ENCODE assay signal across 10 mouse cellular contexts in genomic region chr11:96234906-96235305, GRCm38 (mm10). TPM values are rescaled to one million over a fixed set of nuclear protein-coding genes. Genes with fewer than 3 reads are reported as not detected.
DNase-seq lines count a peak whose midpoint lies in the region; ATAC-seq and TF ChIP-seq lines count a peak whose summit lies in the region.
"Had no signal": no experiment of that assay in that cellular context is flagged by ENCODE, and none has a peak within 500 bp of the region (broad histone marks: within the 10 kb centered on the region; RNA-seq: fewer than 3 reads in every experiment).

No protein-coding gene starts in this region.

- ATAC-seq in midbrain, embryonic 11.5 days (ENCODE audit: low FRiP score), result no peak
- ATAC-seq in midbrain, embryonic 13.5 days, result no peak
- ATAC-seq in liver, embryonic 14.5 days (ENCODE audit: insufficient read depth), result no peak

- H3K9me3 ChIP-seq in midbrain, embryonic 11.5 days (ENCODE audit: control insufficient read depth, low read length), result no peaks in the 10 kb centered on the region
- no peaks in the 10 kb centered on the region for H3K9me3 ChIP-seq in midbrain, embryonic 13.5 days
- H3K9me3 ChIP-seq in liver, embryonic 14.5 days (ENCODE audit: control insufficient read depth, low read length), result no peaks in the 10 kb centered on the region

- peak; percentile 5 for DNase-seq in cerebellum, adult 11 months
- no peak for DNase-seq in cerebellum, adult 9-11 months
- DNase-seq in midbrain, embryonic 11.5 days (ENCODE audit: low spot score, missing footprints), result peak; percentile 92
- DNase-seq in c-Kit-positive CD71-positive TER-119-positive erythroid progenitor cells, embryonic 14.5 days (ENCODE audit: low spot score), result peak; percentile 5
- peak; percentile 55 to 73 for DNase-seq in heart, postnatal 14 days
- no peak for DNase-seq in liver, embryonic 14.5 days (ENCODE audit: low read depth in 3 of 3, low spot score in 3 of 3)
- DNase-seq in right cerebral cortex, postnatal 4 days, result peak; percentile 43

- no peak overlapping the region for H3K9ac ChIP-seq in midbrain, embryonic 11.5 days (ENCODE audit: low read length)
- H3K9ac ChIP-seq in midbrain, embryonic 13.5 days (replicated peaks), result no peak overlapping the region
- H3K9ac ChIP-seq in liver, embryonic 14.5 days (replicated peaks), result no peak overlapping the region

- H3K4me1 ChIP-seq in midbrain, embryonic 11.5 days (ENCODE audit: control insufficient read depth, insufficient read depth, low read length), result no peaks in the 10 kb centered on the region
- no peaks in the 10 kb centered on the region for H3K4me1 ChIP-seq in midbrain, embryonic 13.5 days (replicated peaks)
- no peaks in the 10 kb centered on the region for H3K4me1 ChIP-seq in liver, embryonic 14.5 days (replicated peaks; ENCODE audit: control insufficient read depth in 2 of 2, insufficient read depth in 2 of 2, low read length in 1 of 2)

- no peak overlapping the region for H3K4me2 ChIP-seq in midbrain, embryonic 11.5 days
- H3K4me2 ChIP-seq in midbrain, embryonic 13.5 days (replicated peaks), result no peak overlapping the region
- H3K4me2 ChIP-seq in liver, embryonic 14.5 days (ENCODE audit: low read depth), result no peak overlapping the region

- H3K27me3 ChIP-seq in midbrain, embryonic 11.5 days (ENCODE audit: control insufficient read depth, insufficient read depth, low read length), result no peaks in the 10 kb centered on the region; the same call in 1 of the 2 replicates
- peaks cover 52% of the 10 kb centered on the region for H3K27me3 ChIP-seq in midbrain, embryonic 13.5 days
- no peaks in the 10 kb centered on the region for H3K27me3 ChIP-seq in liver, embryonic 14.5 days (ENCODE audit: control insufficient read depth, insufficient read depth, low read length)

- no peak overlapping the region for H3K27ac ChIP-seq in midbrain, embryonic 11.5 days (ENCODE audit: low read depth, low read length)
- H3K27ac ChIP-seq in midbrain, embryonic 13.5 days, result no peak overlapping the region
- no peak overlapping the region for H3K27ac ChIP-seq in liver, embryonic 14.5 days

- no peak for TF ChIP-seq EP300 in liver, embryonic 14.5 days (IDR thresholded peaks at IDR 0.05; ENCODE audit: low read depth)

- intact Hi-C loops in heart, postnatal 14 days (cut with DNase I), result loop anchor here (1.0 kb wide), 2 partner anchors 90 to 142 kb away; no protein-coding TSS in a partner anchor

- no peak overlapping the region for H3K4me3 ChIP-seq in midbrain, embryonic 11.5 days (ENCODE audit: low read depth, low read length)
- no peak overlapping the region for H3K4me3 ChIP-seq in midbrain, embryonic 13.5 days (replicated peaks)
- H3K4me3 ChIP-seq in liver, embryonic 14.5 days (ENCODE audit: insufficient read depth in 1 of 2, low read depth in 2 of 2, low read length in 2 of 2), result no peak overlapping the region
- H3K4me3 ChIP-seq: myocyte had no signal

- no peaks in the 10 kb centered on the region for H3K36me3 ChIP-seq in midbrain, embryonic 11.5 days (ENCODE audit: control insufficient read depth, insufficient read depth, low read length)
- H3K36me3 ChIP-seq in midbrain, embryonic 13.5 days, result no peaks in the 10 kb centered on the region
- H3K36me3 ChIP-seq in liver, embryonic 14.5 days (replicated peaks; ENCODE audit: control insufficient read depth, insufficient read depth, low read depth), result no peaks in the 10 kb centered on the region

- peak; percentile 88 for TF ChIP-seq CTCF in liver, embryonic 14.5 days (IDR thresholded peaks at IDR 0.05; ENCODE audit: low read depth)

- WGBS in midbrain, embryonic 11.5 days, result 3% methylated on average over 12 of the region's 12 CpGs
- WGBS in midbrain, embryonic 13.5 days, result 3% methylated on average over 12 of the region's 12 CpGs
- under 1% methylated on average over 12 of the region's 12 CpGs for WGBS in liver, embryonic 14.5 days (ENCODE audit: insufficient replicate concordance)

RNA-seq across cellular contexts. Expression of gene Hoxb9, which starts 36.4 kb away (rescaled TPM):
- not detected in 2 replicates for polyA plus RNA-seq in midbrain, embryonic 11.5 days (2014; fragmentation: Nextera tagmentation; extraction: Ambion mirVana)
- not detected in 2 replicates for polyA plus RNA-seq in midbrain, embryonic 13.5 days (2015; fragmentation: Nextera tagmentation; extraction: Ambion mirVana)
- not detected for total RNA-seq in heart, postnatal 14 days (2021)
- polyA plus RNA-seq in liver, embryonic 14.5 days (2012; rRNA removed), result 0.01 and 0.03 TPM in 2 replicates
- not detected in 2 replicates for polyA plus RNA-seq in liver, embryonic 14.5 days (2014; fragmentation: Nextera tagmentation; extraction: Ambion mirVana)
- polyA plus RNA-seq: heart, embryonic 14.5 days had no signal

RNA-seq across cellular contexts. Expression of gene Hoxb13, which starts 40.8 kb away (rescaled TPM):
- not detected in 2 replicates for polyA plus RNA-seq in midbrain, embryonic 11.5 days (2014; fragmentation: Nextera tagmentation; extraction: Ambion mirVana)
- not detected in 2 replicates for polyA plus RNA-seq in midbrain, embryonic 13.5 days (2015; fragmentation: Nextera tagmentation; extraction: Ambion mirVana)
- not detected for total RNA-seq in heart, postnatal 14 days (2021)
- polyA plus RNA-seq in liver, embryonic 14.5 days (2012; rRNA removed), result 0.08 TPM in 1 of 2 replicates, not detected in the other
- not detected in 2 replicates for polyA plus RNA-seq in liver, embryonic 14.5 days (2014; fragmentation: Nextera tagmentation; extraction: Ambion mirVana)
- polyA plus RNA-seq: heart, embryonic 14.5 days had no signal

RNA-seq across cellular contexts. Expression of gene Hoxb8, which starts 46.8 kb away (rescaled TPM):
- not detected in 2 replicates for polyA plus RNA-seq in midbrain, embryonic 11.5 days (2014; fragmentation: Nextera tagmentation; extraction: Ambion mirVana)
- polyA plus RNA-seq in midbrain, embryonic 13.5 days (2015; fragmentation: Nextera tagmentation; extraction: Ambion mirVana), result not detected in 2 replicates
- not detected for total RNA-seq in heart, postnatal 14 days (2021)
- polyA plus RNA-seq in liver, embryonic 14.5 days (2012; rRNA removed), result 0.03 and 0.05 TPM in 2 replicates
- polyA plus RNA-seq in liver, embryonic 14.5 days (2014; fragmentation: Nextera tagmentation; extraction: Ambion mirVana), result not detected in 2 replicates
- polyA plus RNA-seq: heart, embryonic 14.5 days had no signal

RNA-seq across cellular contexts. Expression of gene Hoxb7, which starts 51.5 kb away (rescaled TPM):
- not detected in 2 replicates for polyA plus RNA-seq in midbrain, embryonic 11.5 days (2014; fragmentation: Nextera tagmentation; extraction: Ambion mirVana)
- polyA plus RNA-seq in midbrain, embryonic 13.5 days (2015; fragmentation: Nextera tagmentation; extraction: Ambion mirVana), result not detected in 2 replicates
- not detected for total RNA-seq in heart, postnatal 14 days (2021)
- polyA plus RNA-seq in liver, embryonic 14.5 days (2012; rRNA removed), result 0.02 and 0.06 TPM in 2 replicates
- 0.10 and 0.19 TPM in 2 replicates for polyA plus RNA-seq in liver, embryonic 14.5 days (2014; fragmentation: Nextera tagmentation; extraction: Ambion mirVana)
- polyA plus RNA-seq: heart, embryonic 14.5 days had no signal

RNA-seq across cellular contexts. Expression of gene Hoxb6, which starts 57.4 kb away (rescaled TPM):
- not detected in 2 replicates for polyA plus RNA-seq in midbrain, embryonic 11.5 days (2014; fragmentation: Nextera tagmentation; extraction: Ambion mirVana)
- not detected in 2 replicates for polyA plus RNA-seq in midbrain, embryonic 13.5 days (2015; fragmentation: Nextera tagmentation; extraction: Ambion mirVana)
- total RNA-seq in heart, postnatal 14 days (2021), result not detected
- 0.02 and 0.13 TPM in 2 replicates for polyA plus RNA-seq in liver, embryonic 14.5 days (2012; rRNA removed)
- not detected in 2 replicates for polyA plus RNA-seq in liver, embryonic 14.5 days (2014; fragmentation: Nextera tagmentation; extraction: Ambion mirVana)
- polyA plus RNA-seq: heart, embryonic 14.5 days; myocyte had no signal

Comparison
In these comparisons a context has a peak if more than half of its experiments do, and no peak if none do; other contexts are left out.
1. DNase-seq: peak in cerebellum, adult 11 months (single experiment), midbrain, embryonic 11.5 days (single experiment), c-Kit-positive CD71-positive TER-119-positive erythroid progenitor cells, embryonic 14.5 days (single experiment), heart, postnatal 14 days (2 of 2) and right cerebral cortex, postnatal 4 days (single experiment); none in cerebellum, adult 9-11 months (single experiment) and liver, embryonic 14.5 days (0 of 3).